Mouse (Mus musculus) ES-E14 (cell line): ENCODE data around the gene Lama2.

ENCODE experiments used
- CHD2 ChIP-seq: IDR thresholded peaks from 2 replicates; pipeline ENCODE4 v1.6.1; 2014; ENCODE audit warnings: mild to moderate bottlenecking, low read depth, low read length, inconsistent platforms
- HCFC1 ChIP-seq: IDR thresholded peaks from 2 replicates; pipeline ENCODE4 v1.6.1; 2012; ENCODE audit warnings: low read length, inconsistent platforms, borderline replicate concordance; ENCODE audit not compliant: insufficient read depth
- MAFK ChIP-seq: IDR thresholded peaks from 2 replicates; pipeline ENCODE4 v1.6.1; 2014; ENCODE audit warnings: mild to moderate bottlenecking, low read depth, low read length, inconsistent platforms; ENCODE audit not compliant: insufficient read depth
- ZC3H11A ChIP-seq: IDR thresholded peaks from 2 replicates; pipeline ENCODE4 v1.6.1; 2012; ENCODE audit warnings: low read depth, mild to moderate bottlenecking, inconsistent platforms, low read length, borderline replicate concordance
- ZNF384 ChIP-seq: IDR thresholded peaks from 2 replicates; pipeline ENCODE4 v1.6.1; 2012; ENCODE audit warnings: low read depth, low read length, inconsistent platforms

DNA sequence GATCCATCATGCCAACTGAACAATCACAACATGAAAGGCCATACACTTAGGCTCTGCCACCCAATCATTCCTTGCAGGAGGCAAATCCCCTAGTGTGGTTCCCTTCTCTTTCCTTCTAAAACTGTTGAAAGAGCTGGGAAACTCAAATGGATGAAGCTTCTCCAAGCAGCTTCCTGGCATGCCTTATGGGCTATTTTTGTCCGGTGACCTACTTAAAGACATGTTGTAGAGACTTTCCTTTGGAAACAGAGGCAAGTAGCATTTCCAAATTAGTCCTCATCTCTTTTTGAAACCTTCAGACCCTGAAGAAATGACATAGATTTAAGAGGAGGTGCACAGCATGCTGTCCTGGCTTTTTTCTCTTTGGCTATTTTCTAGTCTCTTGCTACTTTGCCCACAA, 131.1 kb downstream of the Lama2 start:
- TF ChIP-seq ZNF384 (no peak), ZC3H11A (no peak), MAFK (no peak), HCFC1 (no peak), CHD2 (no peak)
